Mouse (Mus musculus) ovary, postnatal 10 days (tissue): ENCODE data around the gene Tiam2.
A peak's percentile ranks its signal among the peaks of the same experiment; 100 is the strongest.

Experiments used
- DNase-seq: peaks from one replicate; pipeline ENCODE4 v3.0.0; 2022; ENCODE audit warnings: low spot score

Gene Tiam2

DNA sequence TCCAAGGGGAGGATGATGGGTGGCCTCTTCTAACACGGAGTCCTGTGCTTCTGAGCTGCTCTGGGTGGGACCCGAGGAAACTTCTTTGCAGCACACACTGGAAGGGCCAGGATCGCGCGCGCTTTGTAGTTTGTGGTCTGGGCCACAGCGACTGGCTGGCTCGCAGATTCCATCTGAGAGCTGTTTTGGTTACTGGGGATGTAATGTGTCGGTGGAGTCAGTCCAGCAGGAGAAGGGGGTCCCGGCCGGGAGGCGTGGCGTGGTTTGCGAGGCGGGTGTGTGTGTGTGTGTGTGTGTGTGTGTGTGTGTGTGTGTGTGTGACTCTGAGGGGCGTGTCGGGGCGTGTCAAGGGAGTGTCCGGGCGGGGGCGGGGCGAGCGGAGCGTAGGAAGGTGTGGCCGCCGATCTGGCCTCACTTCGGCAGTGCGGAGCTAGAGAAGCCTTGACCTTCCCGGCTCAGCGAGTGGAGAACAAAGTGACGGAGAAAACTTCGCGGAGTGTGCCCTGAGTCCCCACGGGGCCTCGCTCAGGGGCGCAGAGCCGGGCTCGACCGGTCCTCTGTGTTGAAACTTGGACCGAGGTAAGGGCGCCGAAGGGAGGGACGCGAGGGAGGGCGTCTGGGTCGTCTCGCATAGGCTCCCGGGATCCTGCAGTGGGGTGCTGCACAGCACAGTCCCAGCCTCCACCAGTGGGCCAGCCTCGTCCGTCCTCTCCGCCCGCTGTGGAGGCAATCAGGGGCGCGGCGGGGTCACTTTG, at the start of gene Tiam2:
Gene Tiam2, plus strand, starts transcription at position 426 of the 755 bp plus-strand sequence.
- peak; percentile 48 for DNase-seq

DNA sequence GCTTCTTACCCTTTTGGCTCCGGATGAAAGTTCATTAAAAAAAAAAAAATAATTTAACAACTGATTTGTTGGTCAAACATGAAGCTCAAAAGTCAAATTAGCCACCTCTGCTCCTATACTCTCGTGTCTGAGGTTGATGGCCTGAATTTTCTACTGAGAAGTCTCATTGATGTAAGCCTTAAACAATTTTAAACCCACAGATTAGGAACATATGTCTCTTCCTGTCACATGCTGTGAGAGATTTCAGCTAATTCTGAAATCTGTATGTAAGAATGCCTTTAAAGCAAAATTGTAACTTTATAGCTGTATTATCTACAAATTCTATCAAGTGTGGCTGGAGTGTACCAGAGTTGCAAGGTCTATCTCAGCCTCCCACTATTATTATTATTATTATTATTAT, 46.1 kb upstream of the Tiam2 start:
- DNase-seq: no peak

DNA sequence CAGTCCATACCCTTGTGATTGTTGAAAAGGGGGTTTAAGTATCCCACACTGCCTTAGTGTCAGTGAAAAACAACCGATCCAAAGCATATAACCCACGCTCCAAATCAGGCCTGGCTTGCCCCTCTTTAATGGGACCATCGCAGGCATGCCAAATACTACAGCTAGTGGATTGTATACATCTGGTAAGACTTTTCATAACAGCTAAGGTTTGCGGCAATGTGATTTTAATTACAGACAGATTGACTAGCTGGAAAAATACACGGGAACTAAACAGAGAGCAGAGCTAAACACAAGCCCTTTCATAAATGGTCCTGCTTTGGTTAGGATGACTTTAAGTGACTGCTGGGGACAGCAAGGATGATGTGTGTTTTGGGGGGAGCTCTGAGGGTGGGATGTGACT, 44.4 kb upstream of the Tiam2 start:
- no peak for DNase-seq

DNA sequence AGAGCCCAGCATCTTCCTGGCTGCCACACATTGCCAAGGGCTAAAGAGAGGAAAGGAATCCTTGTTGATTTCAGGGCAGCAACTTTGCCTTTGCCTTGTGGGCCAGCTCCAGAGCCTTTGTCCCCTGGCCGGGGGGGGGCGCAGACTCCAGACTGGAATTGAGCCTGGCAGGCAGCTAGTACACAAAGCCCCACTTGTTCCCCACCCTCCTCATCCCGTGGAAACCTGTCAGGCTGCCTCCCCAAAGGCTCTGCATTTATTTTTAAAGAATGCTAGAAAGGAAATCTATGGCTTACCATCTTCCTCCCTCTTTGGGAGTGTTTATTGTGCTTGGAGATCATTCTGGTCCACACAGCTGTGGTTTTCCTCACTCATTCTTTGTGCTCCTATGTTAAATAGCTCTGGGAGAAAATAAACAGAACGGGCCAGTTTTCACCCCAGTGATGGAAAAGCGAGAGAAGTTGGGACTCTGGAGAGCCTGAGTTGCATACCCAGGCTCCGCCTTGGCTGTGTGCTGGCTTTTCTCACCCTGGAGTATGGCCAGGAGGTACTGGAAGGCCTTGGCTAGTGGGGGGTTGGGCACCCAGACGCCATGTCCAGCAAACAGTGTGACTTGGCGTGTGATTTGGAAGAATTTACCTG, 41.2 kb upstream of the Tiam2 start:
- no peak for DNase-seq

DNA sequence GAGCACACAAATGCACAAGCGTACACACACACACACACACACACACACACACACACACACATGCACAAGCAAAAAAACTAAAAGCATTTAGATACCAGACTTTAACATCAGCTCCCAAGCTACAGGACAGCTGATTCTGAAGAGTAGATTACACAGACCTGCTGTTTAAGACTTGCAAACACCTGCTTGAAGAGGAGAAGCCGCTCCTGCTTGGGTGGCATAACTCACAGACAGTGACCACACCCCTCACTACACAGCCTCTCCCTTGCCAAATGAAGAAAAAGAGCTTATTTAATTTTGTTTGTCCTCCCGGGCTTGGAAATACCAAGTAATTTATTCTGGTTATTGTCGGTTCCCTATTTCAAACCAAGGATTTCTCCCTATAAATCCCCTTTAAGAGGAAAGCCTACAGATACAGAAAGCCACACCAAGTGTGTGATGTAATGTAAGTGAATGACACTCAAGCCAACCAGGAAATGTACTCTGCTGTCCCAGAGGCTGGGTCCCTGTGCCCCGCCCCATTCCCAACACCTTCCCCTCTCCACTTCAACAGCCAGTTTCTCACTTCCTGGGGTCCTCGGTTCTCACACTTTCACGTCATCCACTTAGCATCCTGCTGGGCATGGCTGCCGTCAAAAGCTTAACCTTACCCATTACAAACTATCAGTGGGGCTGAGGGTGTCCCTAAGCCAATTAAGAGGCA, 40.1 kb upstream of the Tiam2 start:
- DNase-seq: no peak

DNA sequence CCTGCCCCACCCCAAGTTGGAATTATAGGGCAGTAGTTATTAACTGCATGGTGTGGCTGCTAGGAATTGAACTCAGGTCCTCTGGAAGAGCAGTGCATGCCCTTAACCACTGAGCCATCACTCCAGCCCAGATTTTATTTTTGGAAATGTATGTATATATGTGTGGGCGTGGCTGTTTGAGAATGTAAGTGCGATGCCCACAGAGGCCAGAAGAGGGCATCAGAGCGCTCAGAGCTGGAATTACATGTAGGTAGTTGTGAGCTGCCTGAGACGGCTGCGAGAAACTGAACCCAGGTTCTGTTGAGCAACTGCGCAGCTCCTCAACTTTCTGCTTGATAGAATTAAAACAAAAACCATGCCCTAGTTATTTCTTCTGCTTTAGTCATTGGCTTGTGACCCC, 38.0 kb upstream of the Tiam2 start:
- DNase-seq: peak; percentile 27

DNA sequence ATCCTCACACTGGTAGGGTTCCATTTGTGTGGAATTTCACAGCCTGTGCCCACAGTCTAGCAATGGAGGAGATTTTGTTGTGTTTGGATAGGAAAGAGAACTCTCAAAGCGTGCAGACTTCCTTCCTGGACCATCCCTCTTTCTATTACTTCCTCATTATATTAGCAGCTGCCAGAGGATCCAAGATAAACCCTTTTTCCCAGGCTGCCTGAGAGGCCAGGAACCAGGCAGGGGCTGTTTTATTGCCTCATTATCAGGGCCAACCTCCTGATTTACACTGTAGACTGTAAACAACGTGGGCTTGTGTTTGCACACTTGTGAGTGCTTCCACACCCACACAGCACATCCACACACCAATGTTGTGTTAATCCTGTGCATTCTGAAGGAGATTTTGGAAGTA, 31.3 kb upstream of the Tiam2 start:
- DNase-seq: no peak

DNA sequence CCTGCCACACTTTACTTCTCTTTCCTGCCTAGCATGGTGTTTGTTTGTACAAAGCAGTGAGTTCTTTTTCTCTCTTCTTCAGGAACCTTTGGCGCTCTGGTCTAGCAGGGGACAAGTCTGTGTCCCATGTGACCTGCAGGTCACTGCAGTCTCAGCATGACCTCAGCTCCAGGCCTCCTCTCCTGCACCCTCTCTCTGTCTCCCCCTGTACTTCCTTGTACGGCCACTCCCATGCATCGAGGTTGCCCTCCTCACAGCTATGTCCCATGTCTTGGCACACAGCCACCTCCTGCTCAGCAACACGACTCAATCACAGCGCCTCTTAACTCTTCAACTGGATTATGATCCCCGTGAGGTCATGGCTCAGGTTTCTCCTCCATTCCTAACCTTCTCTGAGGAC, 26.9 kb upstream of the Tiam2 start:
- no peak for DNase-seq

DNA sequence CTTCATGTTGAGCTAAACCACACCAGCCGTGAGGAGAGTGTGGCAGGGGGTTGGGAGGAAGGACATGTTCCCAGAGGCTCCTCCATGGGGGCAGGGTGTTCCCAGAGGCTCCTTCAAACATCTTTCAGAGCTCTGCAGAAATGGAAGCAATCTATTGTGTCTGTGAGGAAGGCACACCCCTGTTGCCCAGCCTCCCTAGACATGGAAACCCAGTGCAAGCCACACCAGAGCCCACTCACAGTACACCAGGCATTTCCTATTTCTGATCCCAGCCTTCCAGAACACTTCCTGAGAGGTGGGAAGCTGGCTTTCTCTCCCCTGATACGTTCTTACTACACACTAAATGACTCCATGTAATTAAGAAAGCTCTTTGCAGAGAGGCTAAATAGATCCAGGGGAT, 20.4 kb upstream of the Tiam2 start:
- no peak for DNase-seq

DNA sequence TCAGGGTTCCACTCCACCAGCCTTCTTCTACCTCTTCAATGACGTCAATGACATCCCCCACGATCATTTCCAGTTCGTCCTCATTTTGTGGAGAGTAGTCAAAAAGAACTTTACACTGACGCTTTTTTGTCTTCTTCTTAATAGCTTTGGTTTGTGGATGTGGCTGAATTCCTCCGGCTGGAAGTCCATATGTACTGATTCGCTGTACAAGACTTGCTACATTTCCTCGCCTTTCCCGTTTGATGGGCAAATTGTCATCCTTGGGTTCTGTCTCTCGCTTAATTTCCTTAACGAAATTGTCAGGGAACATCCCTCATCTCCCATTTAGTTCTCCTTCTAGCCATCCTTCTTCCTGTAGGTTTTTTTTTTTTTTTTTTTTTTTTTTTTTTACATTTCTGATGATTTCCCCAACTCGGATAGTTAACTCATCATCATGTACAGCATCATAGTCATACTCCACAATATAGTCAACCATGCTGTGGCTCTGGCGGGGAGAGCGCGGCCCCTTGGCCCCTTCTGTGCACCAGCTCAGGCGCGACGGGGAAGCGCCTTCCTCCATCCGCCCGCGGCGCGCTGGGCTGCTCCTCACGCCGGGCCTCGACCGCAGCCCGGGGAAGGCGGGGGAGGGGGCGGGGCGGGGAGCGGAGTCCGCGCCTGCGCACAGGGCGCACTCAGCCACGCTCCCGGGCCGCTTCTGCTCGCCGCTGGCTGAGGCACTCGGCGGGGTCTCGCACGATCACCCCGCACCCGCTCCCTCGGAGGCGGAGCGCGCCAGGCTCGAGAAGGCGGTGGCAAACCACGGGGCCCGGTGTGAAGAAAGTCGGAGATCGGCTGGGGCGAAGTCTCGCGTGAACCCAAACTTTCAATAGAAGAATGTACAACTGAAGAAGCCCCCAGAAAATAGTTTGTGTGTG, 12.4 kb upstream of the Tiam2 start:
- peak; percentile 67 for DNase-seq

DNA sequence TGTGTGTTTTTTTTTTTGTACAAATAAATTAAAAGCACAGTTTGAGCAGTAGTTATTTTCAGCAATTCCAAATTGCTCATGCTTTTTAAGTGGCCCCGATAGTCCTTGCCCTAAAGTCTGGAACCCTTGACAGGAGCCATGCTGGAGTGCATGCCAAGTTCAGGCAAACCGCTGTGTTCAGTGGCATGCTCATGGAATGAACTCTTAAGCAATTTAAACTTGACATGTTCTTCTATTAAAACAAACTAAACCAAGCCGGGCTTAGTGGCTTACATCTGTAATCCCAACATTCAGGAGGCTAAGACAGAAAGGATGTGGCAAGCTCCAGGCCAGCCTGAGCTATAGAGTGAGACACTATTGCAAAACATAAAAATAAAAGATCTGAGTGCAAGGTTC, 11.8 kb upstream of the Tiam2 start:
- no peak for DNase-seq

DNA sequence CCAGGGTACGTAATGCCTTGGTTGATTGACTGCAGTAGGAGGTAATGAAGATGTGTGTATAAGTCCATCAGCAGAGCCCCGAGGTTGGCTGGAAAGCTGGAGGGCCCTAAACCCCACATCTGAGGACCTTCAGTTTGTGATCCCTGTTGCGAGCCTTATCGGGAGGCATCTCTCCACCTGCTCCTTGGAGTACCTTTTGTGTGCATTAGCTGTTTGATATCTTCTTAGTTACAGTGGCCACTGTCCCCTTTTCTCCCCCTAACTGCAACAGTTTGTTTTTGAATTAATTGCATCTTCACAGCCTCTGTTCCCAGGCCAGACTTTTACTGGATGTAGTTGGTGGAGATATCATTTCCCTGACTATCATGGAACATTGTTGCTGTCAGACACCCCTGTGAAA, 10.8 kb upstream of the Tiam2 start:
- DNase-seq: no peak

DNA sequence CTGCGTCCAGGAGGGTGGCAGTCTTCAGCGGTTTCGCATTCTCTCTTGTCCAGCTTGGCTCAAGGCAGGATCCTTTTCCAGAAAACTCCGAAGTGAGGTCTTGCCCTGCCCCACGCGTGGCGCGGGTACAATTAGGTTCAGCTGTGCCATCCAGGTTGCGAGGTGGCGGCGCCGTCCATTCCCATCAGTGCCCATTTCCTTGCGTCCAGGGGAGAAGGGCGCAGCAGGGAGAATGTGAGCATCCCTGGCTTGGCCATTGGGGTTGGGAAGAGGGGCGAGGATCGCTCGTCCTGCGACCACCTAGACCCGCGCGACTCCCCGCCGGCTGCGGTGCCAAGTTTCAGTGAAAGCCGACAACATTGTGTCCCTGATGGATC, 518 bp downstream of the Tiam2 start:
- no peak for DNase-seq

DNA sequence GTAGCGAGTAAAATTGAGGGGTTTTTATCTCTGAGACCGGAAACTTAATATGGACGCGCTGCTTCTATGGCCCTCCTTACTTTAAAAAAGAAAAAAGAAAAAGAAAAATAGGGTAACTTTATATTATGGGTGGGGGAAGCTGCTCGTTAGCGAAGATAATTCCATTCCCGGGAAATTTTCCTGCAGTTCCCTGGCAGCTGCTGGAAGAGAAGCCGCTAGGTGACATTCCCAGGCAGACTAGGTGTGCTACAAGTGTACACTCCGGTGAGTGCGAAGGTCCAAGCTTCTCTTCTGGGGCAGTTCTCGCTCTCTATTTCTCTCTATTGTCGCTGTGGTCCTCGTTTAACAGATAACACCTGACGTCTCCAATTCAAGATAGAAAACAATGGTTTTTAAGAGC, 962 bp downstream of the Tiam2 start:
- no peak for DNase-seq

DNA sequence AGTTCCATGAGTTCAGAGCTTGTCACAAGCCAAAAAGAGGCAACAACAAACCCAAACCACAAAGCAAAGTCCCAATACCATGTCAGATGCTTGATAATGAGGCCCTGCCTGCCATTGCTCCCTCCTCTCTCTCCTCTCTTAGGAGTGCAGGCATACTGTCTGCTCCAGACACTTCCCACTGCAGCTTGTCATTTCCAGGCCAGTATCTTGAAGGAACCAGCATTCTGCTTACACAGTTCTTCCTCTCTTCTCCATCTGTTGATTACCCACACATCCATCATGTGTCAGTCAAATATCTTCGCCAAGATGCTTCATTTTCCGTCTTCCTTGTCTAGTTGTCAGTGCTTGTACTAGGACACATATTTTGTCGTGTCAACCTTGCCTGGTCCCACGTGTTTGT, 2.4 kb downstream of the Tiam2 start:
- DNase-seq: no peak

DNA sequence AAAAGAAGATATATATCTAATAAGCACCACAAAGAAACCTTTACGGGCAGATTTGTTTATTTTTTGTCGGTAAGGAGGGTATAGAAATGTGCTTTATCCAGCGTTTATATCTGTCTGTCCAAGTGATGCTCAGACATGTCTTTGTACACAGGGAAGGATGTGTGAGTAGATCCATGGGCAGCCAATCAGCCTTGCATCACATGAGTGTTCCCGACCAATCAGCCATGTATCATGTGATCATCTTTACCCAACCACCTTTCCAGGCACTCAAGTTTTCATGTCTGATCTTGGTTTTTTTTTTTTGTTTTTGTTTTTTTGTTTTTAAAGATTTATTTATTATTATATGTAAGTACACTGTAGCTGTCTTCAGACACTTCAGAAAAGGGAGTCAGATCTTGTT, 3.1 kb downstream of the Tiam2 start:
- DNase-seq: no peak

DNA sequence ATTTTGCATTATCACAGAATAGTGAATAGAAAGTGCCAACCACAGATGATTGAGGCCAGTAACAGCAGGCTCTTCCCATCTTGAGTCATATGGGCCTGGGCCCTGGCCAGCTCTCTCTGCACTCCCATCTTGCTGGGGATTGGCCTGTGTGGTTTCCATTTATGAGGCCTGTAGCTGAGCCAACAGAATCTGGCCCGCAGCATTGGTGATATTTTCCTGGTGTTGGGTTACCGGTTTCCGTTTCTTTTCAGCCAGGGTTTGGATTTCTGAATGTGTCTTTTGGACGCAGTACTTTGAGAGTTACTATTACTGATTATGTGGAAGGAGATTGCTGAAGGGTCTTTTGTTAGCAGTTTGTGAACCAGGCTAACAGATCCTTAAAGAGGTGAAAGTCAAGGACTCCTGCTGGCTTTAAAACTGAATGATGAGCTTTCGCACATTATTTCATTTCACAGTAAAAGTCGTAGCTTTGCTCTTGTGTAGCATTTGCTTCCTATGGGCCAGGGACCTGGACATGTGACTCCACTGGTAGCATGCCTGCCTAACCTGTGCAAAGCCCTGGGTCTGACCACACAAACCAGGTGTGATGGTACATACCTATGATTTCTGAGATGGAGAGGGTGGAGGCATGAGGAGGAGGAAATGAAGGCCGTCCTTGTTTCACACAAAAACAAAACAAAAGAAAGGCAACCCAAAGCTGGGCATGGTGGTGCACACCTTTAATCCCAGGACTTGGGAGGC, 5.5 kb downstream of the Tiam2 start:
- DNase-seq: no peak

DNA sequence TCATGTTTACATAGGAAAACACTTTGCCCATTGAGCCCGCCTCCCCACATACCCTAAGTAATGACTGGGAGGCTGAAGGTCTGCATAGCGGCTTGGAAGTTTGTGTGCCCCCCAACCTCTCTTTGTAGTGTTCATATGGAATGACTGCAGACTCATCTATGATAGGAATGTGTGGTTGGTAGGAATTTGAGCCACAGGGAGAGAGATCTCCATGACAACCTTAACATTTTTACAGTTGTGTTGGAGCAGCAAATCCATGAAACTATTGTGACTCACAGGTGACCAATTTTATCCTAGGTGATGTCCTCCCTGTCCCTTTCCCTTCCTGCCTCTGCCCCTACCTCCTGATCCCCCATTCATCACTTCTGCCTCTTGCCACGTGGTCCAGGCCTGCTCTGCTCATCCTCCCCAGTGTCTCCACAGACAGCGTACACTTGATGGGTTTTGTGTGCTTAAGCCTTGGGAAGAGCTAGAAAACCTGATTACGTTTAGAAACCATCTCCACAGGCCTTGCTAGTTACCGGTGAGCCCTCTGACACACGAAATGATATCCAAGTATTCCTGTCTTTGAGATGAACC, 9.9 kb downstream of the Tiam2 start:
- DNase-seq: no peak

DNA sequence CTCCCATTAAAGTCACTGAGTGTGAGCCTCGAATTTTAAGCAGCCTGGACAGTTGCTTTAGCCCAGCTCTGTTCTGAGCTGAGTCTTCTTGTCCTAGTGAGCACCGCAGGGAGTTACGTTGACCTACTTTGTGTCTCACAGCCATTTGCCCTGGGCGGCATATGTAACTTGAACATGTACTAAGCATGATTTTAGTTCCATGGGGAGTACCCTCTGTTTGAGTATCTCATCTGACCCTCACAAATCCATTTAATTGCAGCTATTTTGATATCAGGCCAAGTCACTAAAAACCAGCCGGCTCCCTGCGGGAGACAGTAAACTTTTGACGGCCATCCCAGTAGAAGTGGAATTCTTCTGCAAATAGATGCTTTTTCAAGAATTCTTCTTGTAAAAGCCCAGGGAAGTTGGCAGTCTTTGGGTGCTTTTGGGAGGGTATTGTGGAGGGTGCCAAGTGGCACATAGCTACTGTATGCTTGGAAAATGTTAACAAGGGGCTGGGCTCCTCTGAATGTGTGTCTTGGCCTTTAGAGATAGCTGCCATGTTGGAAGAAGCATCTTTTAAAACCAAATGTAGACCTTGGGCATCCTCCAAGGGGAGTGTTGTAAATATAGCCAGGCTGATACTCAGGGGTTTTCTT, 10.6 kb downstream of the Tiam2 start:
- no peak for DNase-seq

DNA sequence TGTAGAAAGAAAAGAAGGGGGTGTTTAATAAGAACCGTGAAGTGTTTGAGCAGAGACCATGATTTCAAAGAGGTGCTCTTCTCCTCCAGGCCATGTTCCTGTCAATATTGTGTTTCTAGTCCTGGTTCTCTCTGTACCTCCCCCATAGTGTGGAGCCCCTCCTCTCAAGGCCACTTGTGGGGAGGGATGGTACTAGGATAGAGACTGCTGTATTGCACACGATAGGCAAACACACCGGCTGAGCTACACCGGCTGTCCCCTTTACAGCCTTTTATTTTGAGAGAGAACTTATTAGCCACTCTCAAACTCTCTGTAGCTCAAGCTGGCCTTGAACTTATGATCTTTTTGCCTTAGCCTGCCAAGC, 11.1 kb downstream of the Tiam2 start:
- DNase-seq: no peak

DNA sequence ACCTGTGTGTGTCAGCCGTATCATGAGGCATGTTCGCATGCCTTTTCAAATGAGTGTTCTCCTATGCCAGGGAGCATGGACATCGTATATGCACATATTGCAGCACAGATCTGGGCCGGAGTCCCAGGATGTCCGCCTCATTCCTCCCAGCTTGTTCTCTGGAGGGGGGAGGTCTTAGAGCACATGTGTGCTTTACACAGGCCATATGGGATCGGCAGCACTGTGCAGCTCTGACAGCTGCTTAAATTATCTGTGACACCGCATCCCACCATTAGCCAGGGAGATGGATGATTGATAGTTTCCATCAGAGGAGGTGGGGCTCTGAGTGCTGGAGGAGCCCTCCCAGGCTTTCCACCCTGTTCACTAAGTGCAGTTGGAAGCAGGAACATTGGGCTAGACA, 12.4 kb downstream of the Tiam2 start:
- no peak for DNase-seq
